Mouse (Mus musculus) midbrain, embryonic 15.5 days (tissue): ENCODE measurements at regions not wholly inside any gene's neighbourhood (a gene's known extent, or its start where the extent isn't known, plus 50 kb on each side); places are given as distances from the start of the nearest gene placed in this dataset.

ENCODE experiments used
- ATAC-seq: fragments of 200-750 bp; cut with Nextera tagmentation; replicated peaks from 2 replicates; pipeline ENCODE4 v1.8.0; 2017; ENCODE audit warnings: moderate TSS enrichment
- H3K27ac ChIP-seq: fragments of 300-500 bp; sonication (generic); 2 replicates; pipeline ENCODE4 v1.5.1; 2015; ENCODE audit warnings: mild to moderate bottlenecking, inconsistent platforms
- H3K27me3 ChIP-seq: fragments of 300-500 bp; sonication (generic); replicated peaks from 2 replicates; pipeline ENCODE4 v1.6.1; 2015; ENCODE audit warnings: inconsistent platforms
- H3K36me3 ChIP-seq: fragments of 300-500 bp; sonication (generic); replicated peaks from 2 replicates; pipeline ENCODE4 v1.6.1; 2015; ENCODE audit warnings: inconsistent platforms
- H3K4me1 ChIP-seq: fragments of 300-500 bp; sonication (generic); 2 replicates; pipeline ENCODE4 v1.6.1; 2015; ENCODE audit warnings: inconsistent platforms
- H3K4me2 ChIP-seq: fragments of 300-500 bp; sonication (generic); 2 replicates; pipeline ENCODE4 v1.6.1; 2015; ENCODE audit warnings: inconsistent platforms, mild to moderate bottlenecking, moderate library complexity
- H3K4me3 ChIP-seq: fragments of 300-500 bp; sonication (generic); 2 replicates; pipeline ENCODE4 v1.5.1; 2015; ENCODE audit warnings: mild to moderate bottlenecking, inconsistent platforms
- H3K9ac ChIP-seq: fragments of 300-500 bp; sonication (generic); 2 replicates; pipeline ENCODE4 v1.6.1; 2015; ENCODE audit warnings: mild to moderate bottlenecking, inconsistent platforms
- H3K9me3 ChIP-seq: fragments of 300-500 bp; sonication (generic); 2 replicates; pipeline ENCODE4 v1.6.1; 2016; ENCODE audit warnings: inconsistent platforms
- WGBS: fragments of 180-500 bp; shearing (Covaris S2); methylation state at CpG from one replicate; pipeline ENCODE4 v1.1.7; 2015; ENCODE audit warnings: mixed read lengths; 5-methylcytosine and 5-hydroxymethylcytosine counted together

DNA sequence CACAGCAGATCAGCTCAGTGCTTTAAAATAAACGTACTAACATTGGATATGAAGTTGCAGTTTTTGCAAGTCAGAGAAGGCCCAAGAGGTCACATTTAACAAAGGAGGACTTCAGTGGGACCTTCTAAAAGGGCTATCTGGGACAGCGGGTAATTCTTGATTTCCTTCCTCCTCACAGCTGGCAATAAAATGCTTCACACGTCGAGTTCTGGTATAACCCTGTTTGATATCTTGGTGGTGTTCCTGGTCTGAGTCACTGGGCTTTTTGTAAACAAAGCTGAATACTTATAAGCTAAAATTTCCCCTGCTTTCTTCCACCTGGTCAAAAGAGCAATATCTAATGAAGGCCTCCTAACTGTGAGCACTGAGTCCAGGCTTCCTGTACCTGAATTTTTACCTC, 187.9 kb downstream of the Rnd3 start:
- H3K4me2 ChIP-seq, result no peak overlapping the region
- H3K9ac ChIP-seq, result no peak overlapping the region
- H3K27me3 ChIP-seq, result no peaks in the 10 kb centered on the region
- no peaks in the 10 kb centered on the region for H3K36me3 ChIP-seq
- H3K4me3 ChIP-seq, result no peak overlapping the region
- no peak overlapping the region for H3K27ac ChIP-seq
- H3K9me3 ChIP-seq, result no peaks in the 10 kb centered on the region
- WGBS, result 86% methylated on average over 4 of the region's 4 CpGs
- no peaks in the 10 kb centered on the region for H3K4me1 ChIP-seq
- no peak for ATAC-seq

DNA sequence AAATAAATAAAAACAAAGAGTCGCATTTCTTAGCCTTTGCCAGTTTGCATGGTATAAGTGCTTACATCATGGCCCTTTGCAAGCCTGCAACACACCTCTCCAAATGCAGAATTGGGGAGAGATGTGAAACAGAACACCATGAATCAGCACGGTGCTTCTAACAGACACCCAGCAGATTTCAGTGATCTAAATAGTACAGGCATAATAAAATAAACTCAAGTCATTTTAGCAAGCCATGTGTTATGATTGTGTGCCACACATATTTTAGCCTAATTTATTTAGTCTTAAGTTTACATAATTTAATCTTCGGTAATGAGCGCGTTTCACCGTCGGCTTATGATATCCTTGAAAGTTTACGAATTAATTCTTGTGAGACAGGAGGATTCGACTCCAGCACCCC, 189.6 kb downstream of the Rnd3 start:
- no peak overlapping the region for H3K4me3 ChIP-seq
- no peak overlapping the region for H3K27ac ChIP-seq
- no peaks in the 10 kb centered on the region for H3K36me3 ChIP-seq
- H3K4me1 ChIP-seq, result no peaks in the 10 kb centered on the region
- H3K27me3 ChIP-seq, result no peaks in the 10 kb centered on the region
- WGBS, result 94% methylated on average over 9 of the region's 9 CpGs
- no peak overlapping the region for H3K9ac ChIP-seq
- ATAC-seq, result no peak
- H3K4me2 ChIP-seq, result no peak overlapping the region
- no peaks in the 10 kb centered on the region for H3K9me3 ChIP-seq

DNA sequence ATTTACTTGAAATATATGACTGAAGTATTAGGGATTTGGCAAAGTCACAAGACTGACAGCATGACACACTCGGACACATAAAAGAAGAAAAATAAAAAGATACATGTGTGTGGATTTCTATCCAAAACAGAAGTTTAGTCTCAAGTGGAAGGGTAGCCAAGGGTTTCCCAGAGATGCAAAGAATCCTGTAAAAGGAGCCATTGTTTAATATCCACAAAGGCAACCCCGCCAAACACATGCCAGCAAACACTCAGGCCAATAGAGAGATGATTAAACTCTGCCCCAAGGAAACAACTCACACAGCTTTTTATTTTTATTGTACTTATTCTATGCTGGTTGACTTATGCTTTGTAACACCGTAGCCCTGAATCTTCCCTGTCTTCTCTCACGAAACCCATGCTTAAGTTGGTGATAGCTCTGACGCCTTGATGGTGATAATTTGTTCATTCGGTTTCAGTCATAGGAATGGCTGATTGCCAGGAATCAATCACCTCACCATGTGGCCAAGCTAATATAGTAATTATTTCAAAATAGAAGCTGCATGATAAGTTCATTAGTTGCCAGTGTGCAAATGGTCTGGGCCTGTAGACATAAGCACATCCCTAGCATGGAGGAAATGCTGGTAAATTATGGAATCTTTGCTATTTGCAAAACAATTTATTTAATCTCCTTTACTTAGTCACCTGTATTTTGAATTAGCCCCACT, 194.4 kb downstream of the Rnd3 start:
- H3K27ac ChIP-seq, result no peak overlapping the region
- no peaks in the 10 kb centered on the region for H3K9me3 ChIP-seq
- no peaks in the 10 kb centered on the region for H3K4me1 ChIP-seq
- no peaks in the 10 kb centered on the region for H3K36me3 ChIP-seq
- WGBS, result 49% methylated on average over 6 of the region's 6 CpGs
- no peak for ATAC-seq
- H3K4me3 ChIP-seq, result no peak overlapping the region
- H3K4me2 ChIP-seq, result no peak overlapping the region
- H3K9ac ChIP-seq, result no peak overlapping the region
- H3K27me3 ChIP-seq, result no peaks in the 10 kb centered on the region

DNA sequence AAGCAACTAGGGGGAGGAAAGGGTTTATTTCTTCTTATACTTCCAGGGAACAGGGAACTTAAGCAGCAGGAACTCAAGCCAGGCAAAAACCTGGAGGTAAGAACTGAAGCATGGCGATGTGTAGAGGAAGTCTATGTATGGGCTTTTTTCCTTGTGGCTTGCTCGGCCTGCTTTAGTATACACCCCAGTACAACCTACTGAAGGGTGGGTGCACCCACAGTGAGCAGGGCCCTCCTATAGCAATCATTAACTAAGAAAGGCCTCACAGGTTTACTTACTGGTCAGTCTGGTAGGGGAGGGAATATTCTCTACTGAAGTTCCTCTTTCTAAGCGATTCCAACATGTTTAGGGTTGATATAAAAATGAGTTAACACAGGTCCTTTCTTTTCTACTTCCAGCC, 197.9 kb downstream of the Rnd3 start:
- WGBS, result 96% methylated on average over 3 of the region's 3 CpGs
- H3K27me3 ChIP-seq, result no peaks in the 10 kb centered on the region
- H3K36me3 ChIP-seq, result no peaks in the 10 kb centered on the region
- no peak overlapping the region for H3K27ac ChIP-seq
- H3K9me3 ChIP-seq, result no peaks in the 10 kb centered on the region
- no peak for ATAC-seq
- H3K9ac ChIP-seq, result no peak overlapping the region
- H3K4me3 ChIP-seq, result no peak overlapping the region
- H3K4me2 ChIP-seq, result no peak overlapping the region
- H3K4me1 ChIP-seq, result no peaks in the 10 kb centered on the region

DNA sequence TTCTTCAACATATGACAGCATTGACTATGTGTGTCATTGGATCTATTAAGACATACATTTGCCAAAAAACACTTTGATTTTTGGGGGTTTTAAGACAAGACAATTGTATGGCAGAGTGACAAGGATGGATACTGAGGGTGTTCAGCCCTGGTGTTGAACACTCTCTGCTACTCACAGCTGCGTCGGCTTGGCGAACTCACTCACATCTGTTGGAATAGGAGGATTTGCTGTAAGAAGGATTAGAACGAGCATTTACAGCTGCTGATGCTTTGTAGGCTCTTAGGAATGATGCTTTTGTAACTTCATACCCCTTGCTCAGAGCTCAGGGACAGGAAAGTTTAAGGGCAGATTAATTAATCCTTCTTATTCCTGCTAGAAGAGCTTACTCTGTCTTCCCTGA, 199.2 kb downstream of the Rnd3 start:
- Histone ChIP-seq H3K27me3 (no peaks in the 10 kb centered on the region), H3K4me3 (no peak overlapping the region), H3K4me1 (no peaks in the 10 kb centered on the region), H3K9ac (no peak overlapping the region), H3K36me3 (no peaks in the 10 kb centered on the region), H3K9me3 (no peaks in the 10 kb centered on the region), H3K27ac (no peak overlapping the region), H3K4me2 (no peak overlapping the region)
- no peak for ATAC-seq
- WGBS, result 69% methylated on average over 4 of the region's 4 CpGs

DNA sequence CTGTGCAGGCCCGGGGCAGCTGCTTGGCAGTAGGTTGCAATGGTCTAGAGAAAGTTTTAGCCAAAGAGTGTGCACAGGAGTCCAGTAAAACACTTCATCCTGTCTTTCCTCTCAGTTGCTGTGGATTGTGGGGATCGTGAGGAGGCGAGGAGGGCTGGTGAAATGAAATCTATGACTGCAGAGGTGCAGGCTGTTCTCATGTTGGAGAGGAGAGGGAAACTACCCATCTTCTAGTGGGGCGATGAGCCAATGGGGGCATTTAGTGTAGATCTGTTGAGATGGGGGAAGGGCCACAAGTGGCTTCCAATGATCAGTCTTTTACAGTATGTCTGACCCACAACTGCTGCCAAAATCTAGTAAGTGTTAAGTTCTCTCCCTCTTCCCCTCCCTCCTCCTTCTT, 203.4 kb downstream of the Rnd3 start:
- Histone ChIP-seq H3K36me3 (no peaks in the 10 kb centered on the region), H3K4me2 (no peak overlapping the region), H3K4me3 (no peak overlapping the region), H3K27me3 (no peaks in the 10 kb centered on the region), H3K4me1 (no peaks in the 10 kb centered on the region), H3K9ac (no peak overlapping the region), H3K27ac (no peak overlapping the region), H3K9me3 (no peaks in the 10 kb centered on the region)
- ATAC-seq, result no peak
- WGBS, result 79% methylated on average over 4 of the region's 4 CpGs

DNA sequence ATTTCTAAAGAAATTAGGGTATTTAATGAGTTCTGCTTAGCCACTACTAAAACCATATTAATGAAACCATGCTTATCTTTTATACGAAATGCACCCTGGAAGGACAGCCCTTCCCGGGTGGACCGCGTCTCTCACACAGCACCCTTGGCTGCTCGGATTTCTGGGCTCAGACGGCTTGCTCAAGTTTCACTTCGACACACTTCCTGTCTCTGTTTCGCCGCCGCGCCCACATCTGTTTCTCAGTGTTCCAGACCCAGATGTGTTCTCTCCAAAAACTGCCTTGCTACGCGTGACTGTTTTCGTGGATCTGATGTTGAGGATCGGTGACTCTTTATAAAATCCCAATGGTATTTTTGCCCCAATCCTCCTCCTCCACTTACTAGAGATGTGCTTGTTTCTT, 205.7 kb downstream of the Rnd3 start:
- no peaks in the 10 kb centered on the region for H3K36me3 ChIP-seq
- H3K4me3 ChIP-seq, result no peak overlapping the region
- H3K27ac ChIP-seq, result no peak overlapping the region
- ATAC-seq, result no peak
- no peak overlapping the region for H3K4me2 ChIP-seq
- WGBS, result 87% methylated on average over 15 of the region's 15 CpGs
- no peaks in the 10 kb centered on the region for H3K4me1 ChIP-seq
- no peaks in the 10 kb centered on the region for H3K9me3 ChIP-seq
- H3K9ac ChIP-seq, result no peak overlapping the region
- no peaks in the 10 kb centered on the region for H3K27me3 ChIP-seq

DNA sequence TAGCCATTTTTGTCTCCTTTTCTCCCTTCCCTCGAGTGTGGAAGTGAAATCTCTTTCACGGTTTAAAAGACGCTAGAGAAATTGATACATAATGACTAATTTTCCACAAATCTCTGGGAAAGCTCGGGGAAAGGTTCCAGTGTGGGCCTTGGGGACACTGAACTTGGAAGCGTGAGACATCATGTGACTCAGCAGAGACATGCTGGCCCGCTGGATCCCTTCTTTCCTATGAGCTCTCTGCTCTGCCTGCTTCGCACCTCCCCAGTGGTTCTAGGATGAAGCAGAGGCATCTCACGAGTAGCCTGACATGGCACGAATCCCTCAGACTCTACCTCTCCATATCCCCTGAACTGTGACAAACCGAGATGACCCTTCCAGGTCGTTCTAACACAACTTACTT, 206.2 kb downstream of the Rnd3 start:
- Histone ChIP-seq H3K4me2 (no peak overlapping the region), H3K27ac (no peak overlapping the region), H3K27me3 (no peaks in the 10 kb centered on the region), H3K9ac (no peak overlapping the region), H3K4me3 (no peak overlapping the region), H3K9me3 (no peaks in the 10 kb centered on the region), H3K4me1 (no peaks in the 10 kb centered on the region), H3K36me3 (no peaks in the 10 kb centered on the region)
- 79% methylated on average over 11 of the region's 11 CpGs for WGBS
- ATAC-seq, result no peak

DNA sequence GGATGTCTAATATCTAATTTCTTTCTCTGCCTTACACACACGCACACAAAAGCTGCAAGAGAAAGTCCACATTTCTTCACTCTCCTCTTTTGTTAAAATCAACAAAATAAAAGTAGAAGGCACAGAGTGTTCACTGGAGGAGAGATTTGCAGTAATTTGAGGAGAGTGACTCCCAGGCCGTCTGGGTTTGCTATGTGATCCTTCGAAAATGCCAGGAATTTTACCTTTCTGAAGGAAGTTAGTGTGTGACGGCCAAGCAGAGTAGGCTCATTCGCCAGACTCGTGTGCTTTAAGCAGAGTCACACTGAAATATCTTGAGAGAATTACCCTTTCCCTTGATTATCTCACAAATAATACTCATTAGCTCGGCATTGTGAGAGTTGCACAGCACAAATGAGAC, 216.0 kb downstream of the Rnd3 start:
- Histone ChIP-seq H3K9ac (no peak overlapping the region), H3K36me3 (no peaks in the 10 kb centered on the region), H3K4me2 (no peak overlapping the region), H3K4me3 (no peak overlapping the region), H3K27me3 (no peaks in the 10 kb centered on the region), H3K4me1 (no peaks in the 10 kb centered on the region), H3K27ac (no peak overlapping the region), H3K9me3 (no peaks in the 10 kb centered on the region)
- ATAC-seq, result no peak
- 49% methylated on average over 7 of the region's 7 CpGs for WGBS

DNA sequence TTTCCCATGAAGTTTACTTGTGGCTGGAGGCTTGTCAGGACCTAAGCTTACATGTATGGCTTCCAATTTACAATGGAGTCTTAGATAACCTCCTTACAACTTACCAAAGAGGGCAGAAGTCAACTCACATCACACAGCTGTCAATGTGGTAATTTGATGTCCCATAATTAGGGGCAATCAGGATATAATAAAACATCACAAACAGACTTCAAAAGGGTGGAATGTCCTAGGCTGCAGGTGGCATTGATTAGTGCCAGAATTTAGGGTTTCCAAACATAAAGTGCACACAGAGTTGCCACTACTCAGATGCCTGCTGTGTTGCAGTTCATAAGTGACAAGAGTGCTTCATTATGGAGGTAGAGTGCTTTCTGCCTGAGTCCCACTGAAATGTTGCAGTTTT, 227.9 kb downstream of the Rnd3 start:
- Histone ChIP-seq H3K27me3 (no peaks in the 10 kb centered on the region), H3K27ac (no peak overlapping the region), H3K9ac (no peak overlapping the region), H3K9me3 (no peaks in the 10 kb centered on the region), H3K4me3 (no peak overlapping the region), H3K36me3 (no peaks in the 10 kb centered on the region), H3K4me2 (no peak overlapping the region), H3K4me1 (peaks cover 11% of the 10 kb centered on the region)
- ATAC-seq, result no peak

DNA sequence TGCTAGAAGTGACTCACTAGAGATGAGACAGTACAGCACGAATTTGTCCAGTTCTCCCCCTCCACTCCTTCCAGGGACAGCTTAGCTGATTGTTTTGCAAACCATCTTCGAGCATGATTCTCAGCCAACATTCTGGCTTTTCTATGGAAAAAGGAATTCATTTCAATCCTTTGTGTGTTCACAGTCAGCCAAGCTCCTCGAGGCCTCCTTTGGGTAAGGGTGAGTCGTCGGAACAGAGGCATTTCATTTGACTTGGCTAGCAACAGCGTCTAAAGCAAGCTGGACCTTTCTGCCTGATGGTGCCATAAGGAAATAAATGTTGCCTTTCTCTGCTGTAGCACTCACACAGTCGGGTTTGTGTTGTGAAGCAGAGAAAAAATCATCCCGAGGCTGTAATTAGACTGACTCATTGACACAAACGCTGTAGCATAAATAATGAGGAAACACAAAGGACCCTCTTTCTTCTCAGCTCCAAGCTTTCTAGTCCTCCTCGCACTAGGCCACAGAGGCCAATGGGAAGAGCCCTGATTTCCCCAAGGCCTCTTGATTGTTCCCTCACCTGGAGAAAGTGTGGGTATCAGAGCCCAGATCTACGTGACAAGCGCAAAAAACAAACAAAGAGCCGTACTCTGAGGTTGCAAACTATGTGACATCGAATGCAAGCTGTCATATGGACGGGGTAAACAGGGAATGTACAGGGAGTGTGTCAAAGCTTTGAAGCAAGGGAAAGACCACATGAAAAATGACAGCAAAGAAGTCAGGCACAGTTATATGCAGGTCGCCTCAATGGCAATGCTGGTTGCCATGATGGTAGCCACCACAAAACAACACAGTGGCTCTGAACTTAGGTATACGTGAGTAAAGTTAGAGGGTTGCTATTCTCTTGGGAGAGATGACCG, 232.3 kb downstream of the Rnd3 start:
- peak overlapping the region; percentile 64 for H3K27ac ChIP-seq
- no peak overlapping the region for H3K4me2 ChIP-seq
- 37% methylated on average over 18 of the region's 18 CpGs for WGBS

DNA sequence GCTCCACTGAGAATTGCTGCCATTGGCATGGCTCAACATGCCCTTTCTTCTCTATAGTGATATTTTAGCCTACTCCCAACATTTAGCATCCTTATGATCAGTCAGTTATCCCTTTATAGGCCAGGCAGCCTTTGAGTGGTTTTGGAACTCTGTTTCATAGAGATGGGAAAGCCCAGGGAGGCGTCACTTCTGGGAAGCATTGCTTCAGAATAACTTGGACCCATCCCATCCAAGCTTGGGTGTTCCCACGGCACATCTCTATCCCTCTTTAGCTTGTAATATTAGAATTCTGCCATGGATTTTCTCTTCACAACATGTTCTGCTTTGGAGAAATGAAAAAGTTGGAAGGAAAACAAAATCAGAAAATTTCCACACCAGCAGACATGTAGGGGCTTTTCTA, 233.8 kb downstream of the Rnd3 start:
- no peaks in the 10 kb centered on the region for H3K36me3 ChIP-seq
- 94% methylated on average over 2 of the region's 2 CpGs for WGBS
- no peak overlapping the region for H3K9ac ChIP-seq
- H3K27ac ChIP-seq, result no peak overlapping the region
- H3K9me3 ChIP-seq, result no peaks in the 10 kb centered on the region
- H3K4me3 ChIP-seq, result no peak overlapping the region
- ATAC-seq, result no peak
- H3K27me3 ChIP-seq, result no peaks in the 10 kb centered on the region
- no peak overlapping the region for H3K4me2 ChIP-seq
- H3K4me1 ChIP-seq, result peaks cover 10% of the 10 kb centered on the region

More for the DNA sequence above, 232.3 kb downstream of the Rnd3 start:
- Histone ChIP-seq H3K9ac (no peak overlapping the region), H3K9me3 (no peaks in the 10 kb centered on the region), H3K4me3 (no peak overlapping the region), H3K27me3 (no peaks in the 10 kb centered on the region), H3K4me1 (peaks cover 10% of the 10 kb centered on the region), H3K36me3 (no peaks in the 10 kb centered on the region)
- peak; percentile 75 for ATAC-seq

DNA sequence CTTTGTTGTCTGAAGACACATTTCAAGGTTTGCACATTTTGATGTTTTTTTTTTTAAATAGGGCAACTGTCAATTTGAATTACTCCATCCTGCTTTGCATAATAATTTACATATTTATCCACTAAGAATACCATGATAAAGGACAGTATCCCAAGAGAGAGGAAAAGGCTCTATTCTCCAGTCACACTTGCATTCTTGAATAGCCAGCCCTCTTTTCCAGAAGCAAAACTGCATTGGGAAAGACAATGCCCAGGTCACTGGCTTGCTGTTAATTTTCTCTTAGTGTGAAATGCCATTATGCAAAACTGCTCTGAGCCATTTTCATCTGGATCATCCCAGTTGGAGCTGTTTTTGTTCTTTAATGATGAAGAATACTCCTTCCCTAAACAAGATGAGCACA, 234.7 kb downstream of the Rnd3 start:
- no peak overlapping the region for H3K9ac ChIP-seq
- no peaks in the 10 kb centered on the region for H3K36me3 ChIP-seq
- H3K9me3 ChIP-seq, result no peaks in the 10 kb centered on the region
- no peak overlapping the region for H3K4me3 ChIP-seq
- H3K27ac ChIP-seq, result no peak overlapping the region
- H3K4me2 ChIP-seq, result no peak overlapping the region
- peaks cover 10% of the 10 kb centered on the region for H3K4me1 ChIP-seq
- no peaks in the 10 kb centered on the region for H3K27me3 ChIP-seq
- ATAC-seq, result no peak
